Mouse (Mus musculus): ENCODE measurements around the gene Usp28. TPM values are rescaled to one million over a fixed set of nuclear protein-coding genes. Genes with fewer than 3 reads are reported as not detected.
"Not testable (repeated sequence)": the region's sequence is repeated elsewhere in the genome, so short reads cannot be mapped to it uniquely, and the experiment has no call there.

Usp28 gene
- polyA plus RNA-seq (2015; fragmentation: Nextera tagmentation; extraction: Ambion mirVana): 29.8 and 31.7 TPM in 2 replicates

- Histone ChIP-seq H3K27ac (replicated peaks) (peak within 1 kb of the TSS; percentile 84), H3K36me3 (no peaks in the 10 kb centered on the region), H3K9me3 (no peaks in the 10 kb centered on the region), H3K4me1 (replicated peaks) (peaks cover 39% of the 10 kb centered on the region), H3K9ac (peak within 1 kb of the TSS; percentile 77), H3K27me3 (no peaks in the 10 kb centered on the region), H3K4me3 (peak within 1 kb of the TSS; percentile 76), H3K4me2 (peak within 1 kb of the TSS; percentile 66)
- WGBS: under 1% methylated on average over 88 of the region's 94 CpGs
- ATAC-seq (ENCODE audit: low read depth): peak; percentile 94
Measured at GRCm38 (mm10) chr9:48984845-48985707, at the start of gene Usp28. Gene Usp28, plus strand, starts transcription at chr9:48985375.

- H3K4me3 ChIP-seq: no peak overlapping the region
- no peak overlapping the region for H3K9ac ChIP-seq
- H3K9me3 ChIP-seq: no peaks in the 10 kb centered on the region
- H3K4me2 ChIP-seq: no peak overlapping the region
- H3K36me3 ChIP-seq: no peaks in the 10 kb centered on the region
- 73% methylated on average over 1 of the region's 1 CpGs for WGBS
- no peaks in the 10 kb centered on the region for H3K27me3 ChIP-seq
- no peak for ATAC-seq (ENCODE audit: low read depth)
- no peaks in the 10 kb centered on the region for H3K4me1 ChIP-seq (replicated peaks)
- no peak overlapping the region for H3K27ac ChIP-seq (replicated peaks)
Measured at GRCm38 (mm10) chr9:48942349-48942748, 42.8 kb upstream of the Usp28 start.

GRCm38 (mm10) chr9:48947565-48947964 is 37.6 kb upstream of the Usp28 start:
- no peak for ATAC-seq (ENCODE audit: low read depth)
- Histone ChIP-seq H3K4me2 (no peak overlapping the region), H3K4me3 (no peak overlapping the region), H3K27me3 (no peaks in the 10 kb centered on the region), H3K36me3 (no peaks in the 10 kb centered on the region), H3K9ac (no peak overlapping the region), H3K4me1 (replicated peaks) (no peaks in the 10 kb centered on the region), H3K9me3 (no peaks in the 10 kb centered on the region), H3K27ac (replicated peaks) (no peak overlapping the region)
- WGBS: 89% methylated on average over 4 of the region's 4 CpGs

GRCm38 (mm10) chr9:48961314-48961713 is 23.9 kb upstream of the Usp28 start:
- Histone ChIP-seq H3K36me3 (no peaks in the 10 kb centered on the region), H3K4me3 (no peak overlapping the region), H3K27ac (replicated peaks) (0 out of 2 replicates have a peak overlapping the region, but pooled peaks have one; percentile 15), H3K9ac (0 out of 2 replicates have a peak overlapping the region, but pooled peaks have one; percentile 9), H3K4me2 (peak overlapping the region; percentile 39), H3K4me1 (replicated peaks) (peaks cover 15% of the 10 kb centered on the region), H3K27me3 (peaks cover 3% of the 10 kb centered on the region; the same call in 1 of the 2 replicates), H3K9me3 (no peaks in the 10 kb centered on the region)
- no peak for ATAC-seq (ENCODE audit: low read depth)
- 23% methylated on average over 12 of the region's 12 CpGs for WGBS

- Histone ChIP-seq H3K36me3 (no peaks in the 10 kb centered on the region), H3K27ac (replicated peaks) (no peak overlapping the region), H3K4me1 (replicated peaks) (peaks cover 15% of the 10 kb centered on the region), H3K4me3 (no peak overlapping the region), H3K9ac (no peak overlapping the region), H3K27me3 (peaks cover 3% of the 10 kb centered on the region; the same call in 1 of the 2 replicates), H3K9me3 (no peaks in the 10 kb centered on the region), H3K4me2 (no peak overlapping the region)
- WGBS: 18% methylated on average over 7 of the region's 7 CpGs
- ATAC-seq (ENCODE audit: low read depth): no peak
Measured at GRCm38 (mm10) chr9:48962131-48962530, 23.0 kb upstream of the Usp28 start.

GRCm38 (mm10) chr9:48964587-48965040 is 20.6 kb upstream of the Usp28 start, which contains the start of gene Htr3b:
Gene Htr3b, minus strand, starts transcription at chr9:48964990.
- peaks cover 15% of the 10 kb centered on the region for H3K4me1 ChIP-seq (replicated peaks)
- no peak within 1 kb of the TSS for H3K4me2 ChIP-seq
- H3K27ac ChIP-seq (replicated peaks): no peak within 1 kb of the TSS
- no peaks in the 10 kb centered on the region for H3K36me3 ChIP-seq
- no peaks in the 10 kb centered on the region for H3K9me3 ChIP-seq
- no peak for ATAC-seq (ENCODE audit: low read depth)
- H3K27me3 ChIP-seq: peaks cover 3% of the 10 kb centered on the region; the same call in 1 of the 2 replicates
- 73% methylated on average over 7 of the region's 7 CpGs for WGBS
- no peak within 1 kb of the TSS for H3K9ac ChIP-seq
- H3K4me3 ChIP-seq: no peak within 1 kb of the TSS

- Histone ChIP-seq H3K36me3 (no peaks in the 10 kb centered on the region), H3K27me3 (no peaks in the 10 kb centered on the region), H3K4me3 (no peak overlapping the region), H3K4me1 (replicated peaks) (no peaks in the 10 kb centered on the region), H3K27ac (replicated peaks) (no peak overlapping the region), H3K9ac (no peak overlapping the region), H3K9me3 (no peaks in the 10 kb centered on the region), H3K4me2 (no peak overlapping the region)
- 0 out of 2 replicates have a peak, but pooled peaks have one; percentile 59 for ATAC-seq (ENCODE audit: low read depth)
- 30% methylated on average over 3 of the region's 3 CpGs for WGBS
Measured at GRCm38 (mm10) chr9:48972494-48972893, 12.7 kb upstream of the Usp28 start.

- Histone ChIP-seq H3K4me1 (replicated peaks) (no peaks in the 10 kb centered on the region), H3K27me3 (no peaks in the 10 kb centered on the region), H3K27ac (replicated peaks) (no peak overlapping the region), H3K4me3 (no peak overlapping the region), H3K9me3 (no peaks in the 10 kb centered on the region), H3K4me2 (no peak overlapping the region), H3K9ac (no peak overlapping the region), H3K36me3 (no peaks in the 10 kb centered on the region)
- WGBS: 88% methylated on average over 6 of the region's 6 CpGs
- ATAC-seq (ENCODE audit: low read depth): no peak
Measured at GRCm38 (mm10) chr9:48976661-48977355, 8.4 kb upstream of the Usp28 start.

- H3K27me3 ChIP-seq: no peaks in the 10 kb centered on the region
- peaks cover 8% of the 10 kb centered on the region for H3K4me1 ChIP-seq (replicated peaks)
- no peak for ATAC-seq (ENCODE audit: low read depth)
- H3K9me3 ChIP-seq: no peaks in the 10 kb centered on the region
- WGBS: 63% methylated on average over 5 of the region's 5 CpGs
- no peak overlapping the region for H3K9ac ChIP-seq
- no peak overlapping the region for H3K27ac ChIP-seq (replicated peaks)
- no peak overlapping the region for H3K4me2 ChIP-seq
- H3K36me3 ChIP-seq: no peaks in the 10 kb centered on the region
- no peak overlapping the region for H3K4me3 ChIP-seq
Measured at GRCm38 (mm10) chr9:48980371-48980770, 4.8 kb upstream of the Usp28 start.

- H3K4me2 ChIP-seq: no peak overlapping the region
- no peak overlapping the region for H3K4me3 ChIP-seq
- WGBS: 76% methylated on average over 3 of the region's 3 CpGs
- no peaks in the 10 kb centered on the region for H3K9me3 ChIP-seq
- H3K27me3 ChIP-seq: no peaks in the 10 kb centered on the region
- no peak overlapping the region for H3K9ac ChIP-seq
- H3K27ac ChIP-seq (replicated peaks): no peak overlapping the region
- no peak for ATAC-seq (ENCODE audit: low read depth)
- no peaks in the 10 kb centered on the region for H3K36me3 ChIP-seq
- H3K4me1 ChIP-seq (replicated peaks): peaks cover 8% of the 10 kb centered on the region
Measured at GRCm38 (mm10) chr9:48980781-48981180, 4.4 kb upstream of the Usp28 start.

- Histone ChIP-seq H3K4me3 (no peak overlapping the region), H3K27ac (replicated peaks) (no peak overlapping the region), H3K36me3 (no peaks in the 10 kb centered on the region), H3K9me3 (no peaks in the 10 kb centered on the region), H3K4me2 (no peak overlapping the region), H3K27me3 (no peaks in the 10 kb centered on the region), H3K9ac (no peak overlapping the region), H3K4me1 (replicated peaks) (peaks cover 19% of the 10 kb centered on the region)
- ATAC-seq (ENCODE audit: low read depth): no peak
Measured at GRCm38 (mm10) chr9:48981827-48982226, 3.3 kb upstream of the Usp28 start.

GRCm38 (mm10) chr9:48983801-48984200 is 1.4 kb upstream of the Usp28 start:
- not testable (repeated sequence) for H3K9ac ChIP-seq; H3K27ac ChIP-seq (replicated peaks); H3K36me3 ChIP-seq; H3K9me3 ChIP-seq; H3K4me3 ChIP-seq; H3K27me3 ChIP-seq; H3K4me2 ChIP-seq; ATAC-seq (ENCODE audit: low read depth)
- H3K4me1 ChIP-seq (replicated peaks): peaks cover 38% of the 10 kb centered on the region
- WGBS: 91% methylated on average over 6 of the region's 6 CpGs

Measured in neural tube, embryonic 13.5 days (tissue).